Mouse (Mus musculus) forebrain, embryonic 15.5 days (tissue): ENCODE data around the gene Gm21830. TPM values are rescaled to one million over a fixed set of nuclear protein-coding genes. Genes with fewer than 3 reads are reported as not detected.
"Not testable (repeated sequence)": the region's sequence is repeated elsewhere in the genome, so short reads cannot be mapped to it uniquely, and the experiment has no call there.

ENCODE experiments used
- ATAC-seq: fragments of 200-750 bp; cut with Nextera tagmentation; replicated peaks from 2 replicates; pipeline ENCODE4 v1.8.0; 2017; ENCODE audit warnings: mild to moderate bottlenecking, moderate TSS enrichment, moderate library complexity
- H3K27ac ChIP-seq: fragments of 300-500 bp; sonication (generic); replicated peaks from 2 replicates; pipeline ENCODE4 v1.5.1; 2015; ENCODE audit warnings: mild to moderate bottlenecking, inconsistent platforms
- H3K27me3 ChIP-seq: fragments of 300-500 bp; sonication (generic); 2 replicates; pipeline ENCODE4 v1.6.1; 2015; ENCODE audit warnings: inconsistent platforms
- H3K36me3 ChIP-seq: fragments of 300-500 bp; sonication (generic); 2 replicates; pipeline ENCODE4 v1.6.1; 2015; ENCODE audit warnings: mild to moderate bottlenecking, inconsistent platforms
- H3K4me1 ChIP-seq: fragments of 300-500 bp; sonication (generic); 2 replicates; pipeline ENCODE4 v1.6.1; 2015; ENCODE audit warnings: inconsistent platforms
- H3K4me2 ChIP-seq: fragments of 300-500 bp; sonication (generic); replicated peaks from 2 replicates; pipeline ENCODE4 v1.6.1; 2015; ENCODE audit warnings: mild to moderate bottlenecking, inconsistent platforms
- H3K4me3 ChIP-seq: fragments of 300-500 bp; sonication (generic); 2 replicates; pipeline ENCODE4 v1.5.1; 2015; ENCODE audit warnings: mild to moderate bottlenecking, inconsistent platforms
- H3K9ac ChIP-seq: fragments of 300-500 bp; sonication (generic); replicated peaks from 2 replicates; pipeline ENCODE4 v1.6.1; 2015; ENCODE audit warnings: mild to moderate bottlenecking, inconsistent platforms
- H3K9me3 ChIP-seq: fragments of 300-500 bp; sonication (generic); 2 replicates; pipeline ENCODE4 v1.6.1; 2016; ENCODE audit warnings: inconsistent platforms
- WGBS: fragments of 180-500 bp; shearing (Covaris S2); methylation state at CpG from one replicate; pipeline ENCODE4 v1.1.7; 2015; ENCODE audit warnings: mixed read lengths; 5-methylcytosine and 5-hydroxymethylcytosine counted together
- polyA plus RNA-seq: library from polyadenylated mRNA; unstranded; fragments of >200 nt; fragmentation: Nextera tagmentation; extraction: Ambion mirVana; gene quantifications from 2 replicates; pipeline ENCODE4 v1.2.1, GENCODE M21; 2015

The Gm21830 gene
- polyA plus RNA-seq: not detected in 2 replicates

- not testable (repeated sequence) for H3K4me3 ChIP-seq, H3K27ac ChIP-seq, H3K9ac ChIP-seq, H3K27me3 ChIP-seq, H3K9me3 ChIP-seq, H3K4me2 ChIP-seq, ATAC-seq, H3K4me1 ChIP-seq, H3K36me3 ChIP-seq
- WGBS: no CpG with 5 or more reads among the region's 1 CpGs
Measured at GRCm38 (mm10) chr2:67413425-67413824, at the start of gene Gm21830. Gene Gm21830, plus strand, starts transcription at chr2:67413725.

GRCm38 (mm10) chr2:67364506-67364905 is 49.0 kb upstream of the Gm21830 start:
- Histone ChIP-seq H3K4me3 (no peak overlapping the region), H3K36me3 (no peaks in the 10 kb centered on the region), H3K27me3 (no peaks in the 10 kb centered on the region), H3K4me1 (no peaks in the 10 kb centered on the region), H3K27ac (no peak overlapping the region), H3K4me2 (no peak overlapping the region), H3K9me3 (no peaks in the 10 kb centered on the region), H3K9ac (no peak overlapping the region)
- ATAC-seq: no peak
- 68% methylated on average over 2 of the region's 2 CpGs for WGBS

- no peak for ATAC-seq
- Histone ChIP-seq H3K27me3 (no peaks in the 10 kb centered on the region), H3K36me3 (no peaks in the 10 kb centered on the region), H3K27ac (no peak overlapping the region), H3K9ac (no peak overlapping the region), H3K4me1 (no peaks in the 10 kb centered on the region), H3K4me2 (no peak overlapping the region), H3K4me3 (no peak overlapping the region), H3K9me3 (no peaks in the 10 kb centered on the region)
- WGBS: 67% methylated on average over 3 of the region's 3 CpGs
Measured at GRCm38 (mm10) chr2:67378504-67378903, 35.0 kb upstream of the Gm21830 start.

DNA sequence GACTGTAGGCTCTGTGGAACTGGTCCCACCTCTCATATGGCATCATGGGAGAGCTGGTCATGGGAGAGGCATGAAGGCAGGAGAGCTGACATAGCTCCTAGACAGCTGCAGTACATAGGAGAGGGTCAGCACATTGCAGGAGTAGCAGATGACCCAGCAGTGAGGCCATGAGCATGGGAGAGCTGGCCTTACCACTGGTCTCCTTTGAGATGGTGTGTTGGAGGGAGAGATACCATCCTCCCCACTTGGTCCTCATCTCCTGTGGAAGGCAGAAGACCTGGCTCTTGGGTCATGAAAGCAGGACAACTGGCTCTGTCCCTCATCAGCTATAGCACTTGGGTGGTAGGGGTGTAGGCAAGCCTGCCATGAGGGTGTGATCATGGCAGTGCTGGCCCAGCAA is 7.3 kb downstream of the Gm21830 start:
- no peak overlapping the region for H3K9ac ChIP-seq
- no peak overlapping the region for H3K27ac ChIP-seq
- H3K27me3 ChIP-seq: no peaks in the 10 kb centered on the region
- H3K4me2 ChIP-seq: no peak overlapping the region
- H3K4me3 ChIP-seq: no peak overlapping the region
- no peaks in the 10 kb centered on the region for H3K36me3 ChIP-seq
- no peaks in the 10 kb centered on the region for H3K9me3 ChIP-seq
- no peak for ATAC-seq
- H3K4me1 ChIP-seq: no peaks in the 10 kb centered on the region

DNA sequence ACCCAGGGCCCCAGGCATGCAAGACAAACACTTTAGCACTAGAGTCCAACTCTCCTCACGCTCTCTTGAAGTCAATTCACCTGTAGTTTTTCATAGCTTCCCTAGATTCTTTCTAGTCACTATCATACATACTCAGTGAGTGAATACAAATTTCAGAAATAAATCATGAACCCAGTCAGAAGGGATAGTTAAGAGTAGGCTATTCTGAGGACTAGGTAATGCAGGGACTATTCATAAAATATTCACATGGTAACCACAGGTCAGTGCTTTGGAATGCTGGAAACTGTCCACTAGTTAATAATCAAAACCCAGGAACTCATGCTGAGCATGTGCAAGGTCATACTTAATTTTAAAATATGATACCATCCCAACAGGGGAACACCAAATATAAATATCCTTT is 9.3 kb downstream of the Gm21830 start:
- Histone ChIP-seq H3K27me3 (no peaks in the 10 kb centered on the region), H3K4me3 (no peak overlapping the region), H3K4me1 (no peaks in the 10 kb centered on the region), H3K27ac (no peak overlapping the region), H3K9me3 (no peaks in the 10 kb centered on the region), H3K9ac (no peak overlapping the region), H3K36me3 (no peaks in the 10 kb centered on the region), H3K4me2 (no peak overlapping the region)
- WGBS: 98% methylated on average over 1 of the region's 1 CpGs
- no peak for ATAC-seq

DNA sequence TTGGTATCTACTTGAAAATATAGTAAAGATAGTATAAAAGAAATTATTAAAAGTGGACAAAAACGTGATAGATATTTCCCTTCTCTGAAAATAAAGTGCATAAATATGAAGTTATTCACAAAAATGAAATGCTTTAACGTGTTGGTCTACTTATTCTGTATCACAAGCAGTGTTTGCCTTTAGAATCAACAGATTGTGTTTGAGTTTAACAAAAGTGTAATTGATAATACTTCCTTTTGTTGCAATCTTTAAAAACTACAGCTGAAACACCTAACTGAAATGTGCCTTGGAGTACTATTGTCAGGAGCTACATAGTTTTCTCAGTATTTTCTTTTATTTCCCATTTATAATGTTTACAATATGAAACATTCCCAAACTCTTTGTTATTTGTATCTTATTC is 19.6 kb downstream of the Gm21830 start, which contains the start of gene Gm26727:
Gm26727 (minus strand) TSS at position 101 of the 400 bp plus-strand sequence.
- Histone ChIP-seq H3K36me3 (no peaks in the 10 kb centered on the region), H3K4me2 (no peak within 1 kb of the TSS), H3K4me3 (no peak within 1 kb of the TSS), H3K27ac (no peak within 1 kb of the TSS), H3K27me3 (no peaks in the 10 kb centered on the region), H3K9me3 (no peaks in the 10 kb centered on the region), H3K9ac (no peak within 1 kb of the TSS), H3K4me1 (no peaks in the 10 kb centered on the region)
- no peak for ATAC-seq
- WGBS: 69% methylated on average over 2 of the region's 2 CpGs

GRCm38 (mm10) chr2:67438309-67438708 is 24.8 kb downstream of the Gm21830 start:
- no peak overlapping the region for H3K4me3 ChIP-seq
- H3K4me1 ChIP-seq: no peaks in the 10 kb centered on the region
- H3K9me3 ChIP-seq: no peaks in the 10 kb centered on the region
- no peak overlapping the region for H3K4me2 ChIP-seq
- no peak overlapping the region for H3K27ac ChIP-seq
- no peaks in the 10 kb centered on the region for H3K27me3 ChIP-seq
- no peaks in the 10 kb centered on the region for H3K36me3 ChIP-seq
- ATAC-seq: no peak
- 93% methylated on average over 8 of the region's 8 CpGs for WGBS
- no peak overlapping the region for H3K9ac ChIP-seq

- Histone ChIP-seq H3K4me1 (no peaks in the 10 kb centered on the region), H3K36me3 (no peaks in the 10 kb centered on the region), H3K27me3 (no peaks in the 10 kb centered on the region), H3K9ac (no peak within 1 kb of the TSS), H3K4me3 (no peak within 1 kb of the TSS), H3K27ac (no peak within 1 kb of the TSS), H3K9me3 (no peaks in the 10 kb centered on the region), H3K4me2 (no peak within 1 kb of the TSS)
- ATAC-seq: no peak
- WGBS: 86% methylated on average over 3 of the region's 3 CpGs
Measured at GRCm38 (mm10) chr2:67445780-67446179, 32.3 kb downstream of the Gm21830 start, which contains the start of gene Xirp2. Gene Xirp2, plus strand, starts transcription at chr2:67446002.

GRCm38 (mm10) chr2:67446772-67447171 is 33.2 kb downstream of the Gm21830 start:
- Histone ChIP-seq H3K27me3 (no peaks in the 10 kb centered on the region), H3K36me3 (no peaks in the 10 kb centered on the region), H3K4me3 (no peak overlapping the region), H3K4me1 (no peaks in the 10 kb centered on the region), H3K4me2 (no peak overlapping the region), H3K27ac (no peak overlapping the region), H3K9me3 (no peaks in the 10 kb centered on the region), H3K9ac (no peak overlapping the region)
- 93% methylated on average over 1 of the region's 1 CpGs for WGBS
- no peak for ATAC-seq

DNA sequence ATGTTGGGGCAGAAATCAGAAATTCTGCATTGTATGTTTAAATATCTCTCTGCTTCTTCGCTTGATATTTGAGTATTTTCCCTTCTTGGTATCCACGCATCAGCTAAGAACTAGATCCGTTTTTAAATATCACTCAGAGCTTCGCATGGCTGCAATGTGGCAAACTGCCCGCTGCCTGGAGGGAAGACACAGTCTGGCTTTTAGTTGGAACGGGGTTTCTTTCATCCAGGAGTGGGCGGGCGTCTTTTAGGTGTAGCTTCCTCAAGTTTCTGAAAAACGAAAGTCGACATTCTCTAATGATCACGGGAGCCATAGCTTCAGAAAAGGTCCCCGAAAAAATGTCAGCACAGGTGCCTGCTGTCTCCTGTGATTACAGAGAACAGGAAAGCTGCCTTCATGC is 33.7 kb downstream of the Gm21830 start:
- H3K27ac ChIP-seq: no peak overlapping the region
- no peak overlapping the region for H3K4me3 ChIP-seq
- no peaks in the 10 kb centered on the region for H3K27me3 ChIP-seq
- no peak for ATAC-seq
- no peaks in the 10 kb centered on the region for H3K36me3 ChIP-seq
- H3K4me1 ChIP-seq: no peaks in the 10 kb centered on the region
- no peak overlapping the region for H3K4me2 ChIP-seq
- WGBS: 73% methylated on average over 12 of the region's 12 CpGs
- H3K9me3 ChIP-seq: no peaks in the 10 kb centered on the region
- H3K9ac ChIP-seq: no peak overlapping the region

DNA sequence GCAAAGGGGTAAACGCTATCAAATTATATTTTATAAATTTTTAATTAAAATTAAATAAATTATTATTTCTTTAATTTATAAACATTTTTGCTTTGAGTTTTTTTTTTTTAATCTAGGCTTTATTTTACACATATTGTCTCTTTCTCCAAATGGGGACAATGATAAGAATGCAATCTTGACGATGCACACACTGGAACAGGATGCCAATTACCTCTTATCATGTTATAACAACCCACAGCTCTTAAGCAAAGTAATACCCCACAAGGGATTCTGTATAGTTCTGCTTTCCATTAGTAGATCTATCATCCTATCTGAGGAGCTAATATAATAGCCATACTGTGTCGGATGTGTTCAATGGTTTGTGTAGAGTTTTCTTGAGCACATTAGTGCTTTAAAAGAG is 47.3 kb downstream of the Gm21830 start:
- Histone ChIP-seq H3K4me1 (no peaks in the 10 kb centered on the region), H3K27ac (no peak overlapping the region), H3K4me2 (no peak overlapping the region), H3K9ac (no peak overlapping the region), H3K36me3 (no peaks in the 10 kb centered on the region), H3K9me3 (no peaks in the 10 kb centered on the region), H3K27me3 (no peaks in the 10 kb centered on the region), H3K4me3 (no peak overlapping the region)
- WGBS: 82% methylated on average over 3 of the region's 3 CpGs
- no peak for ATAC-seq

DNA sequence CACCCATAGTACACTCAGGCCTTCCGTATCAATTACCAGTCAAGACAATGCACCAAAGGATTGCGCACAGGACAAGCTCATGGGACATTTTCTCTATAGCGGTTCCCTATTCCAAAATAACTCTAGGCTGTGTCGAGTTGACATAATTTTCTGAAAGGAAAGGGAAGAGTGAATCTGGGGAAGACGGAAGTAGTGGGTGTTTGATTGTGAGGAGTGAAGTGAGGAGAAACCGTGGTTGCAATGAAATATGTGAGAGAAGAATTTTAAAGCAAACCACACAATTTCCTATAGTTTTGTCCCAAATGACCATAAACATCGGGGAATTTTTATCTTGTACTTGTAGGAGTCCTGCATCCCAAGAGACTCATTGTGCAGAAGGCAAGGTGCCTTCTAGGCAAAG is 53.5 kb downstream of the Gm21830 start:
- Histone ChIP-seq H3K9me3 (no peaks in the 10 kb centered on the region), H3K4me3 (no peak overlapping the region), H3K4me1 (no peaks in the 10 kb centered on the region), H3K27ac (no peak overlapping the region), H3K36me3 (no peaks in the 10 kb centered on the region), H3K4me2 (no peak overlapping the region), H3K27me3 (no peaks in the 10 kb centered on the region), H3K9ac (no peak overlapping the region)
- no peak for ATAC-seq
- 94% methylated on average over 7 of the region's 7 CpGs for WGBS

DNA sequence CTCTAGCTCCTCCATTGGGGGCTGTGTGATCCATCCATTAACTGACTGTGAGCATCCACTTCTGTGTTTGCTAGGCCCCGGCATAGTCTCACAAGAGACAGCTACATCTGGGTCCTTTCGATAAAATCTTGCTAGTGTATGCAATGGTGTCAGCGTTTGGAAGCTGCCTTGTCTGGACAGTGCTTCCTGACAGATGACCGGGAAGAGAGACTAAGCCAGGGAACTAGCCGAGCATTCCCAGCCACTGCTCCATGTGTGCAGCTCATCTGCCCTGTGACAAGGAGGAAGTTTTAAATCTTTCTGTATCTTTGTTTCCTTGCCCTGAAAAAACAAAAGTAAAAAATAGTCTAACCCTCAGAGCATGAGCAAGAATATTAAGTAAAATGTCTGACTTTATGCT is 56.5 kb downstream of the Gm21830 start:
- H3K4me2 ChIP-seq, H3K4me1 ChIP-seq, H3K9ac ChIP-seq, H3K9me3 ChIP-seq, H3K27me3 ChIP-seq, H3K36me3 ChIP-seq, H3K4me3 ChIP-seq, ATAC-seq, H3K27ac ChIP-seq: not testable (repeated sequence)
- WGBS: 91% methylated on average over 5 of the region's 5 CpGs
